Mouse (Mus musculus) bone marrow macrophage, adult 2 months (primary cell): ENCODE measurements around the gene Dtl. TPM values are rescaled to one million over a fixed set of nuclear protein-coding genes. Genes with fewer than 3 reads are reported as not detected.
"Not testable (repeated sequence)": the region's sequence is repeated elsewhere in the genome, so short reads cannot be mapped to it uniquely, and the experiment has no call there.

ENCODE experiments used
- H3K27ac ChIP-seq: 2 replicates; pipeline ENCODE4 v1.5.1; 2012; ENCODE audit warnings: low read depth, low read length; ENCODE audit not compliant: insufficient read depth
- H3K4me1 ChIP-seq: 2 replicates; pipeline ENCODE4 v1.6.1; 2012; ENCODE audit warnings: low read length; ENCODE audit not compliant: control insufficient read depth, insufficient read depth
- H3K4me3 ChIP-seq: 2 replicates; pipeline ENCODE4 v1.5.1; 2012; ENCODE audit warnings: mild to moderate bottlenecking, low read length, moderate library complexity; ENCODE audit not compliant: insufficient read depth
- CTCF ChIP-seq: IDR thresholded peaks from 2 replicates; pipeline ENCODE4 v1.5.1; 2012; ENCODE audit warnings: low read depth, mild to moderate bottlenecking, low read length, moderate library complexity
- POLR2A ChIP-seq: IDR thresholded peaks from 2 replicates; pipeline ENCODE4 v1.6.1; 2012; ENCODE audit warnings: mild to moderate bottlenecking, low read depth, low read length, borderline replicate concordance
- polyA plus RNA-seq: library from polyadenylated mRNA; stranded (reverse); fragments of >200 nt; gene quantifications from 2 replicates; pipeline ENCODE4 v1.2.4, GENCODE M21; 2012; ENCODE audit not compliant: missing spikeins, insufficient read depth, insufficient read length

The Dtl gene
- polyA plus RNA-seq, 1 experiment = 6.1 TPM

DNA sequence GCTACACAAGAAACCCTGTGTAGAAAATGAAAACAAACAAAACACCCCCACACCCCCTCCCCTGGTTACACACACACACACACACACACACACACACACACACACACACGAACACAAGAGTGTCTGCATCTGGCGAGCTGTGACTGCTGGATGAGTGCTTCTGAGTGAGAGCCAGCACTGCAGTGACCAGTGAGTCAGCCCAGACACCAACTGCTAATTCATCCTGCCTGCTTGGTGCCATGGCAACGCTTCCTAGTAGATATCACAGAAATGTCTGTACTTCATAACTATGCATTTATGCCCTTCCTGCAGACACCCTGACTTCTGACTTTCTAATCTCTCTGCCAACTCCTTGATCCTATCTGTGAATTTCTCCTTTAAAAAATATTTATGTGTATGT lies 48.3 kb downstream of the Dtl start:
- TF ChIP-seq POLR2A = no peak
- TF ChIP-seq CTCF = no peak
- Histone ChIP-seq H3K4me3 (no peak overlapping the region), H3K27ac (no peak overlapping the region), H3K4me1 (no peaks in the 10 kb centered on the region)

DNA sequence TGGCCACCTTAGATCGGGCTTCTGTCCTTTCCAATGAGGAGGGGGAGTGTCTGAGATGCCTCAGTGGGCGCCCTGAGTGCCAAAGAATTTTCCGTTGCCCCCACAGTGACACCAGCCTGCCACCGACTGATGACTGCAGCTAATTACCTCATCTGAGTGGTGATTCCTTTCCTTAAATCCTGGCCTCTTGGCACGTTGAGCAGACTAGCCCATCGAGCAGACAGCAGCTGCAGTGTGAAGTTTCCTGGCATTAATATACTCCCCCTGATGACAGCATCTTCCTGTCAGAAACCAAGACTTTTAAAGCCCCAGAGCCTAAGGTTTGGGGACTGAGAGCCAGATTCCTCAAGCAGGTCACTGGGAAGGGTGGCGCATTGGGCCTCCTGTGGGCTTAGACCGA lies 53.9 kb downstream of the Dtl start:
- Histone ChIP-seq H3K4me1 (no peaks in the 10 kb centered on the region), H3K27ac (no peak overlapping the region), H3K4me3 (no peak overlapping the region)
- TF ChIP-seq CTCF (no peak), POLR2A (no peak)

DNA sequence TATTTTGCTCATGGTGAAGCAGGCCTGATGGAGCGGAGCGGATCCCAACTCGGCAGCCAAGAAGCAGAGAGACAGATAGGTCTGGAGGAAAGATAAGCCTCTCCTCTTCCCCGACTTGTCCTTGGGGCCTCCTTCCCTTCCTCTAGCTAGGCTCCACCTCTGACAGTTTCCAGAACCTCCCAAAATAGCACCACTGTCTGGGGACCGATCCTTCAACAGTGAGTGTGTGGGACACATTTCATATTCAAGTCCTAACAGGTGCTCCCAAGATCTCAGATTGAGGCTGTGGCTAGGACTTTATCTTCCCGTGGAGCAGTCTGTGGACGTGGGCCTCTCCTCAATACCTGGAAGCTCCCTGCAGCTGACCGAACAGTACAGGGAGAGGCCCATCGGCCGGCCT lies 54.7 kb downstream of the Dtl start:
- no peak for TF ChIP-seq POLR2A
- TF ChIP-seq CTCF = no peak
- no peak overlapping the region for H3K4me3 ChIP-seq
- no peaks in the 10 kb centered on the region for H3K4me1 ChIP-seq
- no peak overlapping the region for H3K27ac ChIP-seq

DNA sequence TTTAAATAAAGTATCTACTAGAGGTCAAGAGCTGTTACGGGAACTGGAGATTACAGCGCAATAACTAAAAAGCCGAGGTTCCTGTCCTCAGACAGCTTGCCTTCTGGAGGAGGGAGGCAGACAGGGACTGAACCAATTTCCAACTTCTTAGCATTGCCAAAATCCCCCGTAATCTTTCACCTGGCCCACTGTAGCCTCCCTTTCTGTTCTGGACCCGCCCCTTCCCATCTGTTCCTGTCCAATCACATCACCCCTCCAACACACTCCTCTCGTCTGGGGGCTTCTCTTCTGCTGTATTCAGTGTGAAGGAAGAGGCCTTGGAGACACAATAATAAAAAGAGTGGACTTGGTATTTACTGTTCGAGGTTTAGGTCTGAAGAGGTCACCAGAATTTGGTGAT lies 55.1 kb downstream of the Dtl start:
- Histone ChIP-seq H3K27ac (no peak overlapping the region), H3K4me3 (no peak overlapping the region), H3K4me1 (no peaks in the 10 kb centered on the region)
- TF ChIP-seq CTCF (no peak), POLR2A (no peak)

DNA sequence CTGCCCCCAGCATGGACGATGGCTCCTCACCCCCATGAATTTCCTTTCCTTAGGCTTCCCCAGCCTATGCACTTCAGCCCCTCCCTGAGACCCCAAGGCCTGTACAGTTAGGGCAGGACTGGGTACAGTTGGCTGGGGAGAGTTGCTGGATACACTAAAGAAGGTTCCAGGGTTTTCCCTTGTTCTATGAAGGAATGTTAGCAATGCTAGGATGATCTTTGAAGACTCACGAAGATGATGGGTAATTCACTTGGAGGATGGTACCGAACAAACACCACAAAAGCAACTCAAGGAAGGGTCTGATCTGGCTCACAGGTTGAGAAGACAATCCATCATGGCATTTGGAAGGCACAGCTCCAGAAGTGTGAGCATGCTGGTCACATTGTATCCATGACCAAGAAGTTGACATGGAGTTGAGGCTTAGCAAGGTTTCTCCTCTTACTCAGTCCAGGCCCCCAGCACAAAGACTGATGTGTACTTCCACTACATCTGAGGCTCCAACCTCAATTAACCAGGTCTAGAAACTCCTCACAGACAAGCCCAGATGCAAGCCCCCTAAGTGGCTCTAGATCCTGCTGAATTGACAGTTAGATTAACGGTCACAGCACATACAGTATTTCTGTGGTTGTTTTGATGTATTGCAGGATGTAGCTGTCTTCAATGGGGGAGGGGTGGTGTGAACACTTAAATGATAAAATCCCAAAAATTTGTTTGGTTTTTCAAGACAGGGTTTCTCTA lies 55.8 kb downstream of the Dtl start:
- no peaks in the 10 kb centered on the region for H3K4me1 ChIP-seq
- no peak overlapping the region for H3K27ac ChIP-seq
- no peak for TF ChIP-seq CTCF
- TF ChIP-seq POLR2A = no peak
- H3K4me3 ChIP-seq = no peak overlapping the region

DNA sequence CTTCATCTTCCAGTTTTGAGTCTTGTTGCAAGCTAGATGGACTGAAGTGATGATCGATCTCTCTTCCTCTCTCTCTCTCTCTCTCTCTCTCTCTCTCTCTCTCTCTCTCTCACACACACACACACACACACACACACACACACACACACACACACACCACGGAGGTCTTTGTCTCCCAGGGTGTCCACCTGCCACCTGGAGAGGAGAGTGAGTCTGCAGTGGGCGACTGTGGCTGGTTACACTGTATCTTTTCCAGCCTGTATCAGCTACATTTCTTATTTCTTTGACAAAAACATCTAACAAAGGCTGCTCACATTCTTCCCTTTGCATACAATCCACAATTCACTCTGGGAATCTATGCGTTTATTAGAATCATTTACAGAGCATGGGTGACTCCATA lies 56.4 kb downstream of the Dtl start:
- Histone ChIP-seq H3K27ac (no peak overlapping the region), H3K4me3 (no peak overlapping the region), H3K4me1 (no peaks in the 10 kb centered on the region)
- TF ChIP-seq CTCF (no peak), POLR2A (no peak)

DNA sequence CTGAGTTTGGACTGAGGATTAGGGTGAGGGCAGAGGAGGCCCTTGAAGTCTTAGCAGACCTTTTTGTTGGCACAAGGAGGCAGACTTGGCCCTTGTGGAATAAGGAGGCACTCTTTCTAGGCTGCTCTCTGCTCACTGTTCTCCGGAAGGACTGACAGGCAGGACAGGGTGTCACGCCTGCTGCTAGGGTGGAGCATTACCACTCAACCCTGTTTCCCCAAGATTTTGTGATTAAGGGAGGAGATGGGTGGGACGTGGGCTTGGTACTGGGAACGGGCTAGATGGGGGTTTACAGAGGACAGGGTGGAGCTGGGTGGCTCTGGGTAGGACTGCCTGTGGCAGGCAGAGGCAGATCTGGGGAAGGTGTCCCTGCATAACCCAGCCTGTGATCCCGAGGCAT lies 57.4 kb downstream of the Dtl start:
- Histone ChIP-seq H3K27ac (no peak overlapping the region), H3K4me1 (no peaks in the 10 kb centered on the region), H3K4me3 (no peak overlapping the region)
- no peak for TF ChIP-seq POLR2A

DNA sequence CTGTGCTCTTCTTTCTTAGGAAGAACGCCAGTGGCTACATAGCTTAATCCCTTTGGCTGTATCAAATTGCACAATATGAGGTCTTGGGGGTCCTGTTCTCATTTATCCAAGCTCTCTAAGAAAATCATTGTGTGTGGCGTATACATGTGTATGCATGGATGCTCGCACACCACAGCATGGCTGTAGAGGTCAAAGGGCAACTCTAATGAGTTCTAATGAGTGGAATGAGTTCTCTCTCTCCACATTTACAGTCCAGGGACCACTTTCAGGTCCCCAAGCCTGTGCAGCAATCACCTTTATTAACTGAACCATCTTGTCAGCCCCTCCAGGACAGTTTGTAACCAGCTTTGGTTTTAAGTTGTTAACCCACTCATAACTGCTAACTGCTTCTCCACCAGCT lies 58.3 kb downstream of the Dtl start:
- Histone ChIP-seq H3K4me1 (no peaks in the 10 kb centered on the region), H3K4me3 (no peak overlapping the region), H3K27ac (no peak overlapping the region)
- no peak for TF ChIP-seq CTCF
- no peak for TF ChIP-seq POLR2A

DNA sequence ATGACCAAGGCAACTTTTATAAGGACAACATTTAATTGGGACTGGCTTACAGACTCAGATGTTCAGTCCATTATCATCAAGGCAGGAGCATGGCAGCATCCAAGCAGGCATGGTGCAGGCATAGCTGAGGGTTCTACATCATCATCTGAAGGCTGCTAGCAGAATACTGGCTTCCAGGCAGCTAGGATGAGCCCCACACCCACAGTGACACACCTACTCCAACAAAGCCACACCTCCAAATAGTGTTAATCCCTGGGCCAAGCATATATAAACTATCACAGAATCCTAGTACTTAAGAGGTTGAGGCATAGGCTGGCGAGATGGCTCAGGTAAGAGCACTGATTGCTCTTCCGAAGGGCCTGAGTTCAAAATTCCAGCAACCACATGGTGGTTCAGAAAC lies 59.0 kb downstream of the Dtl start:
- H3K4me1 ChIP-seq, H3K27ac ChIP-seq, H3K4me3 ChIP-seq: not testable (repeated sequence)

DNA sequence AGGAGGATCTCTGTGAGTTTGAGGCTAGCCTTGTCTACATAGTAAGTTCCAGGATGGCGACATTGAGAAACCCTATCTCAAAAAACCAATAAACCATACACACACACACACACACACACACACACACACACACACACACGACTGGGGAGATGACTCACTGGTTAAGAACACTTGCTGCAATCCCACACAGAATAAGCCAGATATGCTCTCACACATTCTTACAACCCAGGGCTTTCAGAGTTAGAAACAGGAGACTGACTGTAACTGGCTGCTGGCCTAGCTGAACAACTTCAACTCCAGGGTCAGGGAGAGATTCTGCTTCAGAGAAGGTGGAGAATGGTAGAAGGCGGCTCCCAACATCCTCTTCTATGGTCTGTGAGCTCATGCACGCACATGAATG lies 62.1 kb downstream of the Dtl start:
- TF ChIP-seq CTCF (no peak), POLR2A (no peak)
- Histone ChIP-seq H3K4me1 (no peaks in the 10 kb centered on the region), H3K27ac (no peak overlapping the region), H3K4me3 (no peak overlapping the region)

DNA sequence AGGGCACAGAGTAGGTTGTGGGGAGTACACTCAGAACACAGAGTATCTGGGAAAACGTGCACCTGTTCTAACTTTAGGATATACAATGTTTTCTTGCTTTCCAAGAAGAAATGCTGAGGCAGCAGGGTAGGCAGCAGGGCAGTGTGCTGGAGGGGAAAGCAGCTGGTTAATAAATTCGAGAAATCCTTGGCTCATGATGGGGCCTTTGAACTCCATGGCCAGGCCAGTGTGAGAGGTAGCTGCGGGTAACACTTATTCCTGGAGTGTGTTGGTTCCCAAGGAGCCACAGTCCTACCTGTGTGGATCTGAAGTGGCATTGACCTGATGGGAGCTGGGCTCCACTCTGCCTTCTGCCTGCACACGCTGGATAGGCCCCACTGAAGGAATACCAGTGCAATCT lies 63.0 kb downstream of the Dtl start:
- TF ChIP-seq CTCF = no peak
- TF ChIP-seq POLR2A = no peak
- no peaks in the 10 kb centered on the region for H3K4me1 ChIP-seq
- H3K27ac ChIP-seq = no peak overlapping the region
- no peak overlapping the region for H3K4me3 ChIP-seq

DNA sequence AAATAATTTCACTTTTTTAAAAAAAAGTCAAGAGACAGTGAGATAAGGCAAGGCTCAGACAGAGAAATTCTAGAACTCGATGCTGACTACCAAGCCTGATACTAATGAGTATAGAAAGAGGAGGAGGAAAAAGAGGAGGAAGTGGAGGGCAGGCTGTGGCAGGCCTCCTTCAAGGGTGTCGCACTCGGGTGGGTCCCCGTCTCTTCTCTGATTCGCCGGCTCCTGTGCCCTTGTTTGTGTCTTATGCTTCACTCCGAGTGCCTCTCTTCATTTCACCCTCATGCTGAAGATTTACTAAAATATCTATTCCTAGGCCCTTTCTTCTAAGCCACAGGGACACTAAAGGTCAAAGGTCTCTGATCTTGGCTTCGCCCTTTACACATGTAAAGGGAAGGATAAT lies 63.8 kb downstream of the Dtl start:
- Histone ChIP-seq H3K4me3 (no peak overlapping the region), H3K27ac (no peak overlapping the region), H3K4me1 (no peaks in the 10 kb centered on the region)
- no peak for TF ChIP-seq POLR2A
- TF ChIP-seq CTCF = no peak
